Mouse (Mus musculus): Measurements from ENCODE around the gene Oas3.
"Not testable (repeated sequence)": the region's sequence is repeated elsewhere in the genome, so short reads cannot be mapped to it uniquely, and the experiment has no call there.

Oas3 gene

DNA sequence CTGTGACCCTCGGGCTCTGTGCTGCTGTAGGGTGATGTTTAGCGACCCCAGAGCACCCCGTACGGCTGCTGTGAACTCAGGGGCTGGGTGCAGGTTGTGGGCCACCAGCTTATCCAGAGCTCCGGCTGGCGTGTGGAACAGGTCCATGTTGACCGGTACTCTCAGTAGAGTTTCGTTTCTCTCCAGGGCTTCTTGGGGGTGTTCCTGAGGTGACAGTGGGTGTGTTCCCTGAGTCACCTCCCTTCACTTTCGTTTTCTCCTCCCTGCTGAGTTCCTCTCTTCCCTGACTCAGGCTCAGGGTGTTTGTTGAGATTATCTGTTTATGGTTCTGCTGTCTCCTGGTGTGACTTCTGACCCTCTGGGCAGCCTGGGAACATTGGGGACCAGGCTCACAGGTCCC lies at the start of gene Oas3:
Oas3 (minus strand) TSS at position 184 of the 400 bp plus-strand sequence.
- DNase-seq (ENCODE audit: low spot score in 2 of 2): no peak

DNA sequence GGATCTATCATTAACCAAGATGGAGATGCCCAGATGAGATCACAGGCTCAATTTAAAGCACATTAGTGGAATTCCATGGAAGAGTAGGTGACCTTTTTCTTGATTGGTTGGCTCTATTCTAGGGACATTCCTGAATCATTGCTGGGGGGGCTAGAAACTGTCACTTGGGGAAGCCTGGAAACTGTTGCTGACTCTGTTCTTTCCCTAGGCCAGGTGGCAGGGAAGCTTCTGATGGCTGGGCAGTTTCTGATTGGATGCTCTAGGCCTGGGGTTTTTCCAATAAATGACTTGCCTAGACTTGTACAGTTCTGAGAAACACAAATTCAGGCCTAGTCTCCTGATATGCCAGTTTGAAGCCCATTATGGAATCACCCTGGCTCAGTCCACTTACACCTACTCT lies 41.5 kb upstream of the Oas3 start:
- DNase-seq (ENCODE audit: low spot score in 2 of 2): no peak

DNA sequence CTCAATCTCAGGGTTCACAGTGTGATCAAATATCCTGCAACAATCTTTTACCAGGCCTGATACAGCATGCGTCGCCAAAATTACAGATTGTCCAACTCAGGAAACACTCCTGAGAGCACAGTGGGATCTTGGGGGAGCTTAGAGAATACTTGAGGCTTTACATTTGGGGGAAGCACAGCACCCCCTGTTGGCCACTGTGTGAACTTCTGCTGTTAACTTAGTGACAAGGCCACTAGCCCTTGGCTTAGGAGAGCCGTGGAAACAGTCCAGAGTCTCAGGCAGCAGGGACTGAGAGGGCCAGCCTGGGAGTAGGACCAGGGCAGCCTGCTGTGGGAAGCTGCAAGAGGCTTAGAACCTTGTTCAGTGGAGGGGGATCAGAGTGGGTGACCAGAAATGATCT lies 38.5 kb upstream of the Oas3 start:
- DNase-seq (ENCODE audit: low spot score in 2 of 2): no peak

DNA sequence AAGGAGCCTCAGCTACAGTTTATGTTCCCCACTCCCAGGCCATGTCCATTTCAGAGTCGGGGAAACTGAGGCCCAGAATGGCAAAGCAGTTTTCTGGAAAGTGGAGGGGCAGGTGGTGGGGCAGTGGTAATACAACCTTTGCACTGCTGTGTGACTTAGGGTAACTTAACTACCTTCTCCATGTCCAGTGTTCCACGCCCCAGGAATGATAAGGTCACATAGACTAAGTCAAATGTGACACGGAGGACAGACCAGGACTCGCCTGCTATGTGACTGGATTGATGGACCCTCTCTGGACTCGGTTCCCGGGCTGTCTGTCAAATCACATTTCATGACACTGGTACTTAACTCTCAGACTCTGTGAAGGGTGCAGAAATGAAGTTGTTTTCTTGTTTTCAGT lies 35.6 kb upstream of the Oas3 start:
- DNase-seq (ENCODE audit: low spot score in 2 of 2): no peak

DNA sequence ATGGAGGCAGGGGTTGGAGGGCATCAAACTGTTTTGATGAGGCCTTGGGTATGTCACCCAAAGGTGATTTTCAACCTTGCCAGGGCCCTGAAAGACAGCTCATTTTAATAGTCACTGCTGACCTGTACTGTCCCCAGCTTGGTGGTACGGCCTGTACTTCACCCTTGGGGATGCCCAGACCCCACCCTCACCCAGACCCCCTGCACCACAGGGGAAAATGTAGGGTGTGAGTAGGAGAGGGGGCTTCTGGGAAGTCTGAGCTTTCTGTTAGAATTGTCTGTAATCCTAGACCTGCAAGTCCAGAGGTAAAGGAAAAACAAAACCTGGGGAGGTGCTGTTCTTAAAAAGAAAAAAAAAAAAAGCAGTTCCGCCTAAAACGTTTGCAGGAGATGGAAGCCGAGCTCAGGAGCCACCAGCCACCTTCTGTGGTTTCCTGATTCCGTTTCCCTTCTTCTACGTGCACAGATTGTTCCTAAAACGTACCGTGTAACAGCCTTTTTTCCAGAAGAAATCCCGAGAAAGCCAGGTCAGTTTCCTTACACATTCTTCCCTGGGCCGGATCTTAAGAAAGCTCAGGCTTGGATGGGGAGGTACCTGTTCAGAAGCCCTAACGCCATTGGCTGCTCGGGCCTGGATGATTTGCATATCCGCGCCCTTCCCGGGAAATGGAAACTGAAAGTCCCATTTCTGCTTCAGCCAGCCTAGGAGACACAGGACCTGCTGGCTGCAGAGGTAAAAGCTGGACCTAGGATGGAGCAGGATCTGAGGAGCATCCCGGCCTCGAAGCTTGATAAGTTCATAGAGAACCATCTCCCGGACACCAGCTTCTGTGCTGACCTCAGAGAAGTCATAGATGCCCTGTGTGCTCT lies 34.7 kb upstream of the Oas3 start, which contains the start of gene Oas1c:
Oas1c (minus strand) TSS at position 564 of the 869 bp plus-strand sequence.
- DNase-seq (ENCODE audit: low spot score in 2 of 2): peak; percentile 76 to 79

DNA sequence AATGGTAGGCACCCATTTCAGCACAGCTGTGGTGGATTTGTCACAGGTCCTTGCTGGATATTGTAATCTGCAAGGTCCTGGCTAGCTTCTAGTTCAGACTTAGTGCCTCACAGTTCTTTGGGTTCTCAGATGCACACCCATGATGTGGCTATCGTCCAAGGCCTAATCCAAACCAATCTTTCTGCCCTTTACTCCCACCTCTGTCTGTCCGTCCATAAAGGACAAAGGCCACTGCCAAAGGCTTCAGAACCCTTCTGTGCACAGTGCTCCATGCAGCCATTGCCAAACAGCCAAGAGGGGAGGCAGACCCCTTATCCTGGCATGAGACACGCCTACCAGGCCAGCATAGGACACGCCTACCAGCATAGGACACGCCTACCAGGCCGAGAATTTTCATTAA lies 31.7 kb upstream of the Oas3 start:
- DNase-seq (ENCODE audit: low spot score in 2 of 2): no peak

DNA sequence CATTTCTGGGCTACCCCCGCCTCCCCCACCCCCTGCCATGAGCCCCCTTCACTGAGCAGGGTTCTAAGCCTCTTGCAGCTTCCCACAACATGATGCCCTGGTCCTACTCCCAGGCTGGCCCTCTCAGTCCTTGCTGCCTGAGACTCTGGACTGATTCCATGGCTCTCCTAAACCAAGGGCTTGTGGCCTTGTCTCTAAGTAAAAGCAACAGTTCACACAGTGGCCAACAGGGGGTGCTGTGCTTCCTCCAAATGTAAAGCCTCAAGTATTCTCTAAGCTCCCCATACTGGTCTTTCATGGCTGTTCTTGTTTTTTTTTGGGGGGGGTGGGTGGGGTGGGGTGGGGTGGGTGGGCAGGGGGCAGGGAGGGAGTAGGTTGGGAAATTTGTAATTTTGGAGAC lies 29.0 kb upstream of the Oas3 start:
- DNase-seq (ENCODE audit: low spot score in 2 of 2): peak; percentile 34 to 48

DNA sequence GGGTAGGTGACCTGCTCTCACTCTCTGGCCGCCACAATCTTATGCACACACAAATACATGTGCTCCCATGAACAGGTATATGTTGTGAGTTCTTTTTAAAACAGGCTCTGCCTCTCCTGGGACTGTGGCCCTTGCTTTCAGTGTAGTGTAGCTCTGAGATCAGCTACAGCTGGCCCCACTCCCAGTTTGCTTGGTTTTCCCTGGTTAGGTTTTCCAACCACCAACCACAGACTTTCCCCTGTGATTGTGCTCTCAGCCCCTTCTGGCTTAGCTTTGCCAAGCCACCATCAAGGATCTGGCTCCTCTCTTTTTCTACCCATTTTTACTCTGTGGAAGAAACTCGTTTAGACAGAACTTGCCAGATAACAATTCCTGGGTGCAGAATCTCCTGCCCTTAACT lies 26.1 kb upstream of the Oas3 start:
- DNase-seq (ENCODE audit: low spot score in 2 of 2): no peak

DNA sequence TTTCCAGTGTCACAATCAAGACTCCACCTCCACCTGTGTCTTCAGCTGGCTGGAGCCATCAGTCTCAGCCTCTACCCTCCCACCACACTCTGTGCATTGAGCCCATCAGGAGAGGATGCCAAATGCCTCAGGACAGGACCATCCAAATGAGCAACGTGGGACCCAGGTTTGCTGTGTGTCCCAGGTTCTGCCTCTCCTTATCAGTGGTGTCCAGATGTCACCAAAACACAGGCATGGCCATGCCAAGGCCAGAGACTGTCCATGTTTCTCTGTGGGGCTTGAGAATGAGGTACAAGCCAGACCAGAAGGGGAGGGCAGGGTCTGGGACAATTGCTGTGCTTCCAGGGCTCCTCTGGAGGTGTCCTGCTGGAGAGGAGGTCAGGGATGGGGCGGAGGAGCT lies 21.5 kb upstream of the Oas3 start:
- DNase-seq (ENCODE audit: low spot score in 2 of 2): not testable (repeated sequence)

DNA sequence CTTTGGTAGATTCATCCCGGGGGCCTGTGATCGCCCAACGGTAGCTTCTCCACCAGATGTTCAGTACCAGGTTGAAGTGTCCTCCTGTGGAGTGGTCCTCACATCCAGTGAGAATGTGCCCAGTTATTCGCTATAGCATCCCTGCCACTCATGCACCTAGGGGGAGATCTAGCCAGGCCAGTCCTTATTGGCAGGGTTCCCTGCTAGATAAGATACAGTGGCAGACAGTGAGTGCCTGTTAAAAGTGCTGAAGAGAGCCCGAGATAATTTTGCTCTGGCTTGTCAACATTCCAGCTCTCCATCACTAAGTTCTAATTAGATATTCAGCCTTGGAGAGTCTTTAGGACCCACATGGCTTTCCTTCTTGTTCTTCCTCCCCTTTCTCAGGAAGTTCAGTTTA lies 20.7 kb upstream of the Oas3 start:
- DNase-seq (ENCODE audit: low spot score in 2 of 2): not testable (repeated sequence)

DNA sequence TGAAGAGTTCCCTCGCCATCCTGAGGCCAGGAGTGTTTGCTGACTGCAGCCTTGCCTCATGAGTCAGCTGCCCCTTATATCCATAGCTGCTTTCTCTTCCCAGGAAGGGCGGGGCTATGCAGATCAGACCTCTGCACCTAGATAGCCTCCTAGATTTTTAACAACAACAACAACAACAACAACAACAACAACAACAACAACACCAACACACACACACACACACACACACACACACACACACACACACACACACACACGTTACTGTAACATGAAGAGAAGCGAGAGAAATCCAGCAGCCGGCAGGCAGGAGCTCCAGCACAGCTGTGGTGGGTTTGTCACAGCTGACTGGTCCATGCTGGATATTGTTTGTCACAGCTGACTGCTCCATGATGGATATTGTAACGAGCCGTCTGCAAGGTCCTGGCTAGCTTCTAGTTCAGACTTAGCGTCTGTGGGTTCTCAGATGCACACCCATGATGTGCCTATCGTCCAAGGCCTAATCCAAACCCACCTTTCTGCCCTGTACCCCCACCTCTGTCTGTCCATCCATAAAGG lies 18.1 kb upstream of the Oas3 start, which contains the start of gene Oas1e:
Oas1e (minus strand) TSS at position 51 of the 555 bp plus-strand sequence.
- not testable (repeated sequence) for DNase-seq (ENCODE audit: low spot score in 2 of 2)

DNA sequence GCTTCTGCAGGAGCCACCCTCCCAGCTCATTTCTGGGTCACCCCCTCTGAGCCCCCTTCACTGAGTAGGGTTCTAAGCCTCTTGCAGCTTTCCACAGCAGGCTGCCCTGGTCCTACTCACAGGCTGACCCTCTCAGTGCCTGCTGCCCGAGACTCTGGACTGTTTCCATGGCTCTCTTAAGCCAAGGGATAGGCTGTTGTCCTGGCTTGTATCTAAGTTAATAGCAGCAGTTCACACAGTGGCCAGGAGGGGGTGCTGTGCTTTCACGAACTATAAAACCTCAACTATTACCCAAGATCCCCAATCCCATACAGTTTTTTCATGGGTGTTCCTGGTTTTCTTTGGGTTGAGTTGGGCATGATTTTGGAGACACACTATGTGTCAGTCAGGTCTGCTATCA lies 15.6 kb upstream of the Oas3 start:
- peak; percentile 57 to 67 for DNase-seq (ENCODE audit: low spot score in 2 of 2)

DNA sequence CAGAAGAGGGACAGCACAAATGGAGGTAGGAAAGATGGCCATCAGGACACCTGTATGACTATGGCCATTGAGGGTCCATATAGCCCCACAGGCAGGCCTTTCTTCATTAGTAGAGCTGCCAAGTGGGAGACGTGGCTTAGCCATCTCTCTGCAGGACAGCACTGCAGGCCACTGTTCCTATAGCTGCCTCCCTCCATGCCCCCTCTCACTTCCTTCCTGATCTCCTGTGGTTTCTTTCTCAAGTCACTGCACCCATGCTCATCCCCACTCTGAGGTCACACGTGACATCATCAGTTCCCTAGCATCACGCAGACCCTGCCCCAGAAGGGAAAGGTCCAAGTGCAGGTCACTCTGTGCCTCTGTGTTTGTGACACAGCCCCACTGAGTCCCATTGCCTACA lies 9.6 kb upstream of the Oas3 start:
- DNase-seq (ENCODE audit: low spot score in 2 of 2): no peak

DNA sequence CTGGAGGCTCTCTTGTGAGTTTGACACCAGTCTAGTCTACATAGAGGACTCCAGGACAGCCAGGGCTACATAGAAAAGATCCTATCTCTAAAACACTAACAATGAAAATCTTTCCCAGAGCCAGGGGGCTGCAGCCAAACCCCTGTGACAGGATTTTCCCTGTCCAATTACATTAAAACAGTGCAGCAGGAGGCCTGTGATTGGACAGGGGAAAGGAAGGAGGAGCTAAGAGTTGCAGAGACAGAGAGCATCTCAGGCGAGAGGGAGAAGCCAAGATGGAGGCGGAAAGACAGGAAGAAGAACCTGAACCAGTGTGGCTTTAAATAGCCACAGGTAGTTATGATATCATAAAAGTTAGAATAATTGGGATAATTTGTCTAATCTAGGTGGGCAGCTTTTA lies 5.0 kb upstream of the Oas3 start:
- DNase-seq (ENCODE audit: low spot score in 2 of 2): no peak

DNA sequence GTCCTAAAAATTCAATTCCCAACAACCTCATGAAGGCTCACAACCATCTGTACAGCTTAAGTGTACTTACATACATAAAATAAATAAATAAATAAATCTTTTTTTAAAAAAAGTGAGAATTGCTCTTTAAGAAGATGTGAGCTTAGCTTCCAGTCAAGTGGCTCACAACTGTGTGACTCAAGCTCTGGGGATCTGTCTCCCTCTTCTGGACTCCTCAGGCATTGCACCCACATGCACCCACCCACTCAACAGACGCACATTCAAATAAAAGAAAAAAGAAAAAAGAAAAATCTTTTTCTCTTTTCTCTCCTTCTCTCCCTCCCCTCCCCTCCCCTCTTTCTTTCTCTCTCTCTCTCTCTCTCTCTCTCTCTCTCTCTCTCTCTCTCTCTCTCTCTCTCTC lies 4.2 kb upstream of the Oas3 start:
- DNase-seq (ENCODE audit: low spot score in 2 of 2): no peak

DNA sequence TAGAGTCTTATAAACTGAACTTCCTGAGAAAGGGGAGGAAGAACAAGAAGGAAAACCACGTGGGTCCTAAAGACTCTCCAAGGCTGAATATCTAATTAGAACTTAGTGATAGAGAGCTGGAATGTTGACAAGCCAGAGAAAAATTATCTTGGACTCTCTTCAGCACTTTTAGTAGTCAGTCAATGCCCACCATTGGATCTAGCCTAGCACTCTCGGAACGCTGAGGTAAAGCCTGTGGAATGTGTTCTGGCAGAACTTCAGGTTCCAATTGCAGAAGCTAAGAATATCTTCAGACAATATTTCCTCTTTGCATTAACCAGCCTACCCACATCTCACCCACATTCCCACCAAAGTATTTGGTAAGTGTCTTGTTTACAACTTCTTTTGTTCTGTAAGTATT lies 2.5 kb upstream of the Oas3 start:
- DNase-seq (ENCODE audit: low spot score in 2 of 2): peak in 1 of 2 experiments; percentile 12

DNA sequence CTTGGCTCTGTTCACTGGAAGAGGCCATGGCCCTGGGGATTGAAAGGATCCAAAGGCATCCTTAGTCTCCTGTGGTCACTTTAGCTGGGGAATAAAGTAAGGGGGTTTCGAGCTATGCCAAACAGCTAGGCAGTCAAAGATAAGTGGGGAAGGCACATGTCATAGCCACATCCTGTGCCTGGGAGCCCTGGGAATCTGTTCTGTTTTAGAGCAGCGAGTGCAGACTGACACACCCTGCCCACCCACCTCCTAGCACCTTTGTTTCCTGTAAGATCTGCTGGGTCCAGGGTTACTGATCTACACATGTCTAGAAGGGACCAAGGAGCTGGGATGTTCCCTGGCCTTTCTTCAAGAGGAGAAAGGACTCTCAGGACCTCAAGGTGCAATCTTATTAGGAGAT lies 1.5 kb upstream of the Oas3 start:
- no peak for DNase-seq (ENCODE audit: low spot score in 2 of 2)

DNA sequence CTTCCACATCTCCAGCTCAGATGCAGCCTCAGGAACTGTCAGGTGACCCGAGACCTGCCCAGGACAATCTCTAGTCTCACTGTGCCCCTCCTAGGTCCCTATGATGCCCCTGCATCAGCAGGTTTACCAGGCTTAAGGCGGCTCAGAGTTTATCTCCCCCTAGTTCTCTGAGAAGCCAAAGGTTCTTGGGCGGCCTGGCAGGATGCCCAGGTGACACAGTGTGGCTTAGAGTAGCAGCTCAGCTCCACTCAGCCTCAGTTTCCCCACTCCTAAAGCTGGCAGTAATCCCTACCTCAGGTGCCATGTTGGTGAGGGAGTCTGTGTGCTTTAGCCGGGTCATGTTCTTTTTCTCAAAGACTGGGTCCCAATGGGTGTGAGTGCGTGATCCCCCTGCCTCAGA lies 660 bp downstream of the Oas3 start:
- DNase-seq (ENCODE audit: low spot score in 2 of 2): no peak

DNA sequence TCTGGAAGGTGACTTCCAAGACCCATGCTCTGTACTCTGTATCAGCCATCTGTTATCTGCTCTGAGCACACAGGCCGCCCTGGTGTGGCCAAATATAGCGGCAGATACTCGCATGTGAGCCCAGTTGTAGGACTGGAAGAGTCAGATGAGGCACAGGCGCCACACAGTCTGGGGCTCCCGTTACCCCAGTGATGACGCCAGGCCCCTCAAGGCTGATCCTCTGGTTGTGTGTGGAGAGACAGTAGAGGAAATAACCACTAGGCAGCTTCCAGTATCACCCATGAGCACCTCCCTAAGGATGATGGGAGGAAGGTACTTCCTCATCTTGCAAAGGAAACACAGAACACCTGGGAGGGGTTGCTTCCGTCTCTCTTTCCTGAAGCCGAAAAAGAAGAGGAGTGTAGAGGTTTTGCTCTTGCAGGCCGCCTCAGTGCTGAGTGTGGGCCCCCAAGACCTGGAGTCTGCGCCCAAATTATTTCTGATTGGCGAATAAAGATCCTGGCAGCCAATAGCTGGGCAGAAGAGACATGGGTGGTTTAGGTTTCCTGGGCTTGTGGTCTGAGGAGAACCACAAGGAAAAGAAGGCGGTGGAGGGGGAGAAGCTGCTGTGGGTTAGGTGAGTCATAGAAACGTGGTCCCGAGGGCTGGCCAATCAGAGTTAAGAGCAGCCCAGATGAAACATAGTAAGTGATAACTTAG lies 2.0 kb downstream of the Oas3 start:
- no peak for DNase-seq (ENCODE audit: low spot score in 2 of 2)

DNA sequence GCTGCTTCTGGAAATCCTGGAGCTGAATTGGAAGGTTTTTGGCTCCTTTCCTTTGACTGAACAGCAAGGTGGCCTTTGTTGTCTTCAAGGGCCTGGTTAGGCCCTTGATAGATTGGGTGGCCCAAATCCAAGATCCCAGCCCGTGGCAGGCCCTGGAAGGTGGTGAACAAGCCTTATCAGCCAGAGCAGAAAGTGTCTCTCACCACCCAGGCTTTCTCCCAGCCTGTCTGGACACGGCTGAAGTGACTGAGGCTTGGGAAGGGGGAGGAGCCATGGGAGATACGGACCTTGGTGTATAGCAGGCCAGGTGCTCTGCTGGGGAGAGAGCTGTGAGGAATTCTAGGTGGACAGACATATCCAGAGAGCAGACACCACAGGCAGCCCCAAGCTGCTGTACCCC lies 8.1 kb downstream of the Oas3 start:
- DNase-seq (ENCODE audit: low spot score in 2 of 2): no peak

DNA sequence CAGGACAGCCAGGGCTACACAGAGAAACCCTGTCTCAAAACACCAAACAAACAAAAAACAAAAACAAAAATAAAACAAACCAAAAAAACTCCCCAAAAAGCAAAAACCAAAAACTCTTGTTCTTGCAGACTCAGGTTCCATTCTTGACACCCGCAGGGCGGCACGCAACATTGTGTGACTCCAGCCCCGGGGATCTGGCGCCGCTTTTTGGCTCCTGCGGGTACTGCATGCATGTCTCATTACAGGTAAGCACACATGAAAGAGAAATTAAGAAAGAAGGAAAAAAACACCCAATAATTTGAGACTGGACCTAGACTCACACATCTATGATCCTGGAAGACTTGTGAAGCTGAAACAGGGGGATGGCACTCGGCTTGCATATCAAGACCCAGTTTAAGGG lies 12.5 kb downstream of the Oas3 start:
- DNase-seq (ENCODE audit: low spot score in 2 of 2): no peak

DNA sequence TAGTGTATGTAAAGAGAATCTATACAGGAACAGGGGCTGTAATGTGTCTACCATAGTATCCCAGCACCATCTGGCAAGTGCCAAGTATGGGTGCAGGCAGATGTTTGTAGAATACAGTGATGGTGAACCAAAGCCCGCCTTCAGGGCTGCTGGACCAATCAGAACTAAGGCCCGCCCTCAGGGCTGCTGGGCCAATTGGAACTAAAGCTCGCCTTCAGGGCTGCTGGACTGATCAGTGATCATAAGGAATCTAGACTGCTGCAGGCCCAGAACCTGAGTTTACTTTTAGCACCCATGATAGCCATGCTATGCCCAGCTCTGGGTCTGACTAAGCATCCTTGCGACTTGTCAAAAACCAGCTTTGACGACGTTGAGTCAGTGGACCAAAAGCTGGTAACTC lies 15.6 kb downstream of the Oas3 start:
- DNase-seq (ENCODE audit: low spot score in 2 of 2): no peak

DNA sequence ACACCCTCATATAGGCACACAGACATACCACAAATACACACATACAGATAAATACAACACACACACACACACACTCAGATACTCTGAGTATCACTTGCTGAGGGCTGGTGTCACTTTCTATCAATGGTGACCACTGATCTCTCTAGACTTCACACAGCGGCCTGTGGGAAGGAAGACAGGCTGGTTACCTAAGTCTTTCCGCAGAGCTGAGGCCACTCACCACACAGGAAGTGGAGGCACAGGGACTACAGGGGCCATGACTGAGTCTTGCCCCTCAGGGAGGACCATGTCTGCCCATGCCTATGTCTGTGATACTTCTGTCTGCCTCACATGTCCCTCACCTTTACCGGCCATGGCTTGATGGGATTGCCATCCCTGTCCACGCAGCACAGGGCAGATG lies 23.2 kb downstream of the Oas3 start:
- no peak for DNase-seq (ENCODE audit: low spot score in 2 of 2)
